Mouse (Mus musculus) embryonic facial prominence, embryonic 10.5 days (tissue): ENCODE measurements around the gene Lrrc15. TPM values are rescaled to one million over a fixed set of nuclear protein-coding genes. Genes with fewer than 3 reads are reported as not detected.

Source experiments
- DNase-seq: peaks from one replicate; pipeline ENCODE4 v3.0.0-alpha.2; 2017; ENCODE audit warnings: low spot score
- H3K27ac ChIP-seq: fragments of 300-500 bp; sonication (generic); replicated peaks from 2 replicates; pipeline ENCODE4 v1.5.1; 2016; ENCODE audit warnings: mild to moderate bottlenecking
- H3K27me3 ChIP-seq: fragments of 300-500 bp; sonication (generic); replicated peaks from 2 replicates; pipeline ENCODE4 v1.6.1; 2016; ENCODE audit warnings: low read depth, mild to moderate bottlenecking; ENCODE audit not compliant: poor library complexity, severe bottlenecking
- H3K36me3 ChIP-seq: fragments of 300-500 bp; sonication (generic); replicated peaks from 2 replicates; pipeline ENCODE4 v1.6.1; 2016; ENCODE audit warnings: mild to moderate bottlenecking, moderate library complexity
- H3K4me1 ChIP-seq: fragments of 300-500 bp; sonication (generic); 2 replicates; pipeline ENCODE4 v1.6.1; 2016
- H3K4me3 ChIP-seq: fragments of 300-500 bp; sonication (generic); 2 replicates; pipeline ENCODE4 v1.5.1; 2016; ENCODE audit warnings: mild to moderate bottlenecking, moderate library complexity
- H3K9me3 ChIP-seq: fragments of 300-500 bp; sonication (generic); 2 replicates; pipeline ENCODE4 v1.6.1; 2016; ENCODE audit warnings: mild to moderate bottlenecking
- WGBS: fragments of 180-500 bp; shearing (Covaris S2); methylation state at CpG from one replicate; pipeline ENCODE4 v1.1.7; 2016; 5-methylcytosine and 5-hydroxymethylcytosine counted together
- polyA plus RNA-seq: library from polyadenylated mRNA; unstranded; fragments of >200 nt; fragmentation: Nextera tagmentation; extraction: Ambion mirVana; gene quantifications from 2 replicates; pipeline ENCODE4 v1.2.1, GENCODE M21; 2016

The Lrrc15 gene
- polyA plus RNA-seq, 1 experiment from 2014 or later, result 0.66 TPM

DNA sequence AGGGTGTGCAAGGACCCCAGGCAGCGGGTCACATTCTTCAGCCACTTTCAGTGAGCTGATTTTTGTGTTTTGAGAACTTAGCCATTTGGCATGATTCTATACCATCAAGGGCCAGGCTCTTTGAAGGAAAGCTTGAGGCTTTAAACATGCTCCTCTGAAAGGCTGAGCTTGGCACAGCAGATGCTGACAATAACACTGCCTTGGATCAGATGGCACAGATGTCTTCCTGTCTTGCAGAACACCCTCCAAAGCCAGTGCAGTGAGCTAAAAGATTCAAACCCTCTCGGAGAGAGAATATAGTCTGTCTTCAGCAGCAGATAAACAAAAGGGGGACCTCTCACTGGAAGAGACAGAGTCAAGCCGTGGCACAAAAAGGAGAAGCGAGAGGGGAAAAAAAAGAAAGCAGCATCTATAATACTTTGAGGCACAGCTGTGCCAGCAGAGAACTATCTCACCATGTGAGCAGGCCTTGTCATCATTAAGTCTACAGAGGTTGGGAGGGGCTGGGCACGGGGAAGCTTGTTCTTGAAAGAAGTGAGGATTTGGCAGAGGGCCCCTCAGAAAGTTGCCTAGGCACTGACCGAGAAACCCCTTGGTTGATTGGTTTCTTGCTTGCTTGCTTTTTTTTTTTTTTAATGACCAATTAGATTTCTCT, 11.0 kb downstream of the Lrrc15 start:
- peaks cover 5% of the 10 kb centered on the region; the same call in 1 of the 2 replicates for H3K27me3 ChIP-seq
- DNase-seq, result no peak
- 78% methylated on average over 6 of the region's 6 CpGs for WGBS
- H3K4me1 ChIP-seq, result peaks cover 32% of the 10 kb centered on the region
- H3K36me3 ChIP-seq, result no peaks in the 10 kb centered on the region
- peak overlapping the region; percentile 76 for H3K27ac ChIP-seq
- no peak overlapping the region for H3K4me3 ChIP-seq
- no peaks in the 10 kb centered on the region for H3K9me3 ChIP-seq

- DNase-seq, result peak; percentile 36
- 48% methylated on average over 8 of the region's 8 CpGs for WGBS
- Histone ChIP-seq H3K27ac (peak overlapping the region; percentile 76), H3K36me3 (no peaks in the 10 kb centered on the region), H3K9me3 (no peaks in the 10 kb centered on the region), H3K4me1 (peaks cover 32% of the 10 kb centered on the region), H3K4me3 (no peak overlapping the region), H3K27me3 (peaks cover 10% of the 10 kb centered on the region; the same call in 1 of the 2 replicates)
Measured at GRCm38 (mm10) chr16:30271223-30271761, 11.8 kb downstream of the Lrrc15 start.

- H3K4me3 ChIP-seq, result no peak within 1 kb of the TSS
- WGBS, result 69% methylated on average over 5 of the region's 5 CpGs
- H3K27ac ChIP-seq, result no peak within 1 kb of the TSS
- 0 out of 2 replicates have a peak, but pooled peaks cover 10% of the 10 kb centered on the region for H3K27me3 ChIP-seq
- no peaks in the 10 kb centered on the region for H3K9me3 ChIP-seq
- no peaks in the 10 kb centered on the region for H3K36me3 ChIP-seq
- peaks cover 36% of the 10 kb centered on the region for H3K4me1 ChIP-seq
- no peak for DNase-seq
Measured at GRCm38 (mm10) chr16:30267359-30267758, 15.7 kb downstream of the Lrrc15 start, which contains the start of gene Cpn2. Cpn2 (minus strand) TSS chr16:30267499.

- WGBS, result 84% methylated on average over 5 of the region's 5 CpGs
- H3K36me3 ChIP-seq, result no peaks in the 10 kb centered on the region
Measured at GRCm38 (mm10) chr16:30266561-30266960, 16.5 kb downstream of the Lrrc15 start.

GRCm38 (mm10) chr16:30265611-30266010, 17.4 kb downstream of the Lrrc15 start:
- Histone ChIP-seq H3K4me1 (peaks cover 19% of the 10 kb centered on the region), H3K9me3 (no peaks in the 10 kb centered on the region), H3K36me3 (no peaks in the 10 kb centered on the region), H3K27me3 (0 out of 2 replicates have a peak, but pooled peaks cover 10% of the 10 kb centered on the region), H3K4me3 (no peak overlapping the region), H3K27ac (no peak overlapping the region)
- DNase-seq, result no peak
- 63% methylated on average over 4 of the region's 4 CpGs for WGBS

More at GRCm38 (mm10) chr16:30266561-30266960, 16.5 kb downstream of the Lrrc15 start:
- Histone ChIP-seq H3K9me3 (no peaks in the 10 kb centered on the region), H3K27ac (no peak overlapping the region), H3K4me1 (peaks cover 28% of the 10 kb centered on the region), H3K27me3 (0 out of 2 replicates have a peak, but pooled peaks cover 10% of the 10 kb centered on the region), H3K4me3 (no peak overlapping the region)
- no peak for DNase-seq

DNA sequence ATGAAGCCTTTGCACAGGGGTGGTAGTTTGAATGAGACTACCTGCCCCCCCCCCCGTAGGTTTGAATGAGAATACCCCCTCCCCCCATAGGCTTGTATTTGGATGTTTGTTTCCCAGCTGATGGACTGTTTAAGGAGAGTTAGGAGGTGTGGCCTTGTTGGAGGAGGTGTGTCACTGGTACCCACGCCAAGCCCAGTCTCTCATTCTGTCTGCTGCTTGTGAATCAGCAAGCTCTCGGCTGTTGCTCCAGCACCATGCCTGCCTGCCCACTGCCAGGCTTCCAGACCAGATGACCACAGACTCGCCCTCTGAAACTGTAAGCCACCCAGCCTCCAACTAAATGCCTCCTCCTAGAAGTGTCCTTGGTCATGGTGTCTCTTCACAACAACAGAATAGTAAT, 19.9 kb downstream of the Lrrc15 start:
- 61% methylated on average over 4 of the region's 4 CpGs for WGBS
- Histone ChIP-seq H3K36me3 (no peaks in the 10 kb centered on the region), H3K4me1 (peaks cover 25% of the 10 kb centered on the region), H3K4me3 (no peak overlapping the region), H3K27me3 (0 out of 2 replicates have a peak, but pooled peaks cover 6% of the 10 kb centered on the region), H3K9me3 (no peaks in the 10 kb centered on the region), H3K27ac (no peak overlapping the region)
- no peak for DNase-seq

- no peaks in the 10 kb centered on the region for H3K36me3 ChIP-seq
- 0% methylated on average over 2 of the region's 2 CpGs for WGBS
- peaks cover 26% of the 10 kb centered on the region for H3K4me1 ChIP-seq
- no peak overlapping the region for H3K4me3 ChIP-seq
- DNase-seq, result peak; percentile 84
- H3K27ac ChIP-seq, result no peak overlapping the region
- no peaks in the 10 kb centered on the region for H3K9me3 ChIP-seq
- H3K27me3 ChIP-seq, result 0 out of 2 replicates have a peak, but pooled peaks cover 6% of the 10 kb centered on the region
Measured at GRCm38 (mm10) chr16:30262664-30263063, 20.4 kb downstream of the Lrrc15 start.

- Histone ChIP-seq H3K4me3 (no peak overlapping the region), H3K36me3 (no peaks in the 10 kb centered on the region), H3K9me3 (no peaks in the 10 kb centered on the region), H3K27ac (no peak overlapping the region), H3K4me1 (peaks cover 26% of the 10 kb centered on the region), H3K27me3 (0 out of 2 replicates have a peak, but pooled peaks cover 6% of the 10 kb centered on the region)
- 88% methylated on average over 10 of the region's 10 CpGs for WGBS
- no peak for DNase-seq
Measured at GRCm38 (mm10) chr16:30262157-30262556, 20.9 kb downstream of the Lrrc15 start.

GRCm38 (mm10) chr16:30261341-30261740, 21.7 kb downstream of the Lrrc15 start:
- no peaks in the 10 kb centered on the region for H3K9me3 ChIP-seq
- WGBS, result 90% methylated on average over 9 of the region's 9 CpGs
- H3K4me3 ChIP-seq, result no peak overlapping the region
- H3K27me3 ChIP-seq, result peaks cover 8% of the 10 kb centered on the region
- H3K36me3 ChIP-seq, result no peaks in the 10 kb centered on the region
- peaks cover 26% of the 10 kb centered on the region for H3K4me1 ChIP-seq
- no peak for DNase-seq
- no peak overlapping the region for H3K27ac ChIP-seq

GRCm38 (mm10) chr16:30260012-30260635, 22.9 kb downstream of the Lrrc15 start:
- Histone ChIP-seq H3K36me3 (no peaks in the 10 kb centered on the region), H3K4me3 (no peak overlapping the region), H3K27ac (no peak overlapping the region), H3K9me3 (no peaks in the 10 kb centered on the region), H3K4me1 (peaks cover 20% of the 10 kb centered on the region), H3K27me3 (peaks cover 6% of the 10 kb centered on the region)
- WGBS, result 89% methylated on average over 15 of the region's 15 CpGs
- no peak for DNase-seq

DNA sequence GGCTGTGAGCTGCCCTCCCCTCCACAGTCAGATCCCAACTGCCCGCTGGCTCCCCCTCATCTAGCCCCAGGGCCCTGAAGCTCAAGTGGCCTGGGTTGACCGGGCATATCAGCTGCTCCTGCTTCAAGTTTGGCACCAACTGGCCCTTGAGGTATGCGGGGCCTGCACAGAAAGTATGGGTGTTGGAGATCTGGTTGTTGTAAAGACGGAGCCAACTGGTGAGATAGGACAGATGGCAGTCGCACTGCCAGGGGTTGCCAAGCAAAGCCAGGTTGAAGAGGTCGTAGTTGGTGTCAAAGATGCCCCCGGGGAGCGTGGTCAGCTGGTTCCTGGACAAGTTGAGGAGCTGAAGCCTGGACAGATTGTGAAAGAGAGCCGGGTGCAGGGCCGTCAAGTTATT, 23.6 kb downstream of the Lrrc15 start:
- Histone ChIP-seq H3K27me3 (peaks cover 6% of the 10 kb centered on the region), H3K4me1 (peaks cover 17% of the 10 kb centered on the region), H3K36me3 (no peaks in the 10 kb centered on the region), H3K4me3 (no peak overlapping the region), H3K27ac (peak overlapping the region; percentile 24; the same call in 1 of the 2 replicates), H3K9me3 (no peaks in the 10 kb centered on the region)
- 85% methylated on average over 10 of the region's 10 CpGs for WGBS
- no peak for DNase-seq

DNA sequence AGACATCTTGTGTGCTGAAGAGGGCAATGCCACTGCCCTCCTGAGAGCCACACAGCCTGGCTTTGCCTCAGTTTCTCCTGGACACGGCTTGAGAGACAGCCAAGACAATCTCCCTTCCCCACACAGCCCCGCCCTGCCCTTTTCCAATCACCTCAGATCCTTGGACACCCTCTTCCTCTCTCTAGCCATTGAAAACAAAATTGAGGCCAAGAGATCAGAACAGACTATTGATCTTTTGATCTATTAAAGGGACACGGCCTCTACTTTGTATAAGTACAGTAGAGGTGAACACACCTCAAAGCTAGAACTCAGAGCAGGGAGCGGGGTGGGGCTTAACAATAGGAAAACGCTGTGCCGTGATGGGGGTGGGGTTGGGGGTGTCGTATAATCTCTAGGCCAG, 24.6 kb downstream of the Lrrc15 start:
- Histone ChIP-seq H3K27me3 (peaks cover 6% of the 10 kb centered on the region), H3K27ac (no peak overlapping the region), H3K36me3 (no peaks in the 10 kb centered on the region), H3K4me1 (peaks cover 10% of the 10 kb centered on the region; the same call in 1 of the 2 replicates), H3K4me3 (no peak overlapping the region), H3K9me3 (no peaks in the 10 kb centered on the region)
- no peak for DNase-seq
- WGBS, result 90% methylated on average over 7 of the region's 7 CpGs
